Mouse (Mus musculus): Measurements from ENCODE around the gene Acat3.
"Not testable (repeated sequence)": the region's sequence is repeated elsewhere in the genome, so short reads cannot be mapped to it uniquely, and the experiment has no call there.

Gene Acat3

DNA sequence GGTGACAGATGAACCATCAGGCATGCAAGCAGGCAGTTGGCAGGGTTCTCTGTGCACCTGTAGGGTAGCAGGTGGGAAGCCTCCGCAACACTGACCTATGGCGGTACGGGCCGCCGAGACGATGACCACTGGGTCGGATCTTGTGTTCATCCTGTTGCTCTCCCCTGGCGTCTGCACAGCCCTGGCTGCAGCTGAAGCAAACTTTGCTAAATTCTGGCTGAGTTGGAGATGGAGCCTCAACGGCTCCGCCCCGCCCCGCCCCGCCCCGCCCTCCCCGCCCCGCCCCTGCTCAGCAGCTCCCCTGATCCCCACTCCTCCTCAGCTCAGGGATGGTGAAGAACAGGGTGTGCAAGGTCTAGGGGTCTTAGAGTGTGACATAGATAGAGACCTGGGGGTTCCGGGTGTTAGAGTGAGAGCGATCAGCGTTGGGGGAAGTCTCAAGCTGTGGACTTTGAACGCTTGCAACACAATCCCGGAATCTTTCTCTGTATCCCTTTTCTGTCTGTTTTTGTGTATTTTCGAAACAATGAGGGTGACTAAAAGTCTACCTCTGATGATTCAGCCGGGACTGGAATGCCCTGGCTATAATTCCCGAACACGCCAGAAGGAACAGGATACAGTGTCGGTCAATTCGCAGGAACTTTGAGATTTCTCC lies at the start of gene Acat3:
Acat3 (minus strand) TSS at position 450 of the 655 bp plus-strand sequence.
- DNase-seq = peak; percentile 18

- DNase-seq = not testable (repeated sequence)
Measured at GRCm38 (mm10) chr17:12988096-12988495, 47.7 kb upstream of the Acat3 start.

DNA sequence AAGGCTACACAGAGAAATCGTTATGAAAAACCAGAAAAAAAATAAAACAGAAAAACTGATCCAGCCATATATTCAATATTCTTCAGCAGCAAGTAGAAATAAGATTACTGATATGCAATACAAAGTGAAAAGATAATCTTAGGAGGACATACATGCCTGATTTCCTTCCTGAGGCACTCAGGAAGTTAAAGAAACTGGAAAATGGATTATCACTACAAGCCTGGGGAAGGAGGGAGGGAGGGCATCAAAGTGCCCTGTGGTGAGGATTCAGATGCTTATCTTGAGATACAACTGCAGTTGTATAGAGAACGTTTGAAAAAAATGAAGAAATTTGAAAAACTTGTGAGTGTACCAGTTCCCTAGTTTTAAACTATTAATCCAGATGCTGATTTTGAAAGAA lies 43.6 kb upstream of the Acat3 start:
- DNase-seq = no peak

DNA sequence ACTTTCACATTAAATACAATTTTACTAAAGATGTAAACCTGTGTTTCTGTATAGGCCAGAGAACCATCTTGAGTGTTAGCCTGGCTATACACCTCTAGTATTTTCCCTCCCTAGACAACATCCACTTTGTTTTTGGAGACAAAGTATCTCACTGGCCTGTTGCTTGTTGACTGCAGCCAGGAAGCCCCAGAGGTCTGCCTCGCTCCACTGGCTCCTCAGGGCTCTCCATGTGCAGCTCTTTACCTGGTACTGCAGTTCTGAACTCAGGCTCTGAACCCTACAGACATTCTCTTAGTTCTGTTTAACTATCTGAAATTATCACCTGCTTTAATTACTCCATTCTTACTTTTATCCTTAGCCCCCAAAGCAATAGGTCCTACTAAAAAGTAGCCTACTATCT lies 38.1 kb upstream of the Acat3 start:
- DNase-seq = no peak

GRCm38 (mm10) chr17:12973851-12974250 lies 33.5 kb upstream of the Acat3 start:
- DNase-seq = no peak

DNA sequence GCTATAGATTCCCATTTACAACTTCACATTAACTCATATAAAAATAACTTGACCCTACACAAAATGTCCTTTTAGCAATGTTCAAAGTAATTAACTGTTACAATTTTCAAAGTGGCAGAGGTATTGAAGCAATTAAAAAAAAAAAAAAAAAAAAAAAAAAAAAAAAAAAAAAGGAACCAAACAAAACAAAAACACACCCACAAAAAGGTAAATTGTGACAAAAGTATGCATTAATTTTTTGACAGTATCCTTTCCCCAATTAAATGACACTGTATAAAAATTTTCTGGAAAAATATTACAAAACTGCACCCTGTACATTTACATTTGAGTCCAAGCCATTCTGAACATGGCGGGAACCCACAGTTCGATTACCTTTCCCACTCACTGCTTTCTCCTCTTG lies 26.8 kb upstream of the Acat3 start:
- no peak for DNase-seq

DNA sequence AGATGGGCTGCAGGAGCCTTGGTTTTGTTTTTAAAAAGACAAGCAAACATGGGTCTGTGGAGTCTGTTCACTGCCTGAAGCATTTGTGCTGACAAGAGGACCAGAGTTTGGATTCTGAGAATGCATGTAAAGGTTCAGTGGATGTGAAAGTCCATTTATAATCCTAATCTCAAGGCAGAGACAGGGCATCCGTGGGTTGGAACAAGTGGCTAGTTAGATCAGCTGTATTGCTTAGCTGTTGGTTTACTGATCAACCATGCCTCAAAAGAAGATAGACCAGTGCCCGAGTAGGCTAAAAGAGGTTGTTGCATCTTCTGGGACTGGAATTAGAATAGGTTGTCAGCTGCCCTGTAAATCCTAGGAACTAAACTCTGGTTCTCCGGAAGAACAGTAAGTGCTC lies 23.1 kb upstream of the Acat3 start:
- DNase-seq = peak; percentile 57

DNA sequence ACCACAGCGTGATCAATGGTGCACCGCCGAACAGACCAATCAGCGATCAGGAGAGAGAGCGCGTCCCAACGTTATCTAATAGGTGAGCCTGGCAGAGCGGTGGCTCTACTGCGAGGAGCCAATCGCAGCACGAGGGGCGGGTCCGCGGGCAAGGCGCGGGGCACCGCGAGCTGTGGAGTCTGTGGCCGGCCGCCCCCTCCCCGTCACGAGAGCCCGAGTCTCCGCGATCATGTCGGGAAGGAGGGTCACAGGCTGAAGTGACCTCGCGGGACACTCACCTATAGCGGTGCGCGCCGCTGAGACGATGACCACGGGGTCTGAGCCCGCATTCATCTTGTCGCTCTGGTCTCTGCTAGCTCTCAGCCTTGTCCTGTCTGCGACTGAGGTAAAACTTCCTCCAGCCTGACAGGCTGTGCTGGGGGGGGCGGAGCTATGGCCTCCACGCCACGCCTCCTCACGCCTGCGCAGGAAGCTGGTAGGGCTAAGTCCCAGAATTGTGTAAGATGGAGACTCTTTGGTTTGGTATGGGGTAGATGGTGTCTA lies 20.0 kb upstream of the Acat3 start, which contains the start of gene Acat2:
Acat2 (minus strand) TSS at position 417 of the 543 bp plus-strand sequence.
- peak; percentile 95 for DNase-seq

DNA sequence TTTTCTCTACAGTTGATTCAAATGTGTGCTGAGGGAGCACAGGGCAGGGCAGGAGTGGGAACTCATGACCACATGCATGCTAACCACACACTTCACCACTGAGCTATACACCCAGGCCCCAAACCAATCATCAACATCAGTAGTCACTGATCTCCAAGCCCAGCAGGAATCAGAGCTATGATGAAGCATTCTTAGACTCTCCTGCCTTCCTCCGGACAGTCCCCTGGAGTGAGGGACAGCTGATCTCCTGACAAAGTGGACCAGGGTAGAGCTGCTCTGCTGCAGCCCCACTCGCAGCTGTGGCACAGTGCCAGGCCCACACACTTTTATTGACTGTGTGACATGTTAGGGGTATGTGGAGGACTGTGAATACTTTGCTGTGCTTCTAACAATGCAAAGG lies 19.0 kb upstream of the Acat3 start:
- DNase-seq = not testable (repeated sequence)

DNA sequence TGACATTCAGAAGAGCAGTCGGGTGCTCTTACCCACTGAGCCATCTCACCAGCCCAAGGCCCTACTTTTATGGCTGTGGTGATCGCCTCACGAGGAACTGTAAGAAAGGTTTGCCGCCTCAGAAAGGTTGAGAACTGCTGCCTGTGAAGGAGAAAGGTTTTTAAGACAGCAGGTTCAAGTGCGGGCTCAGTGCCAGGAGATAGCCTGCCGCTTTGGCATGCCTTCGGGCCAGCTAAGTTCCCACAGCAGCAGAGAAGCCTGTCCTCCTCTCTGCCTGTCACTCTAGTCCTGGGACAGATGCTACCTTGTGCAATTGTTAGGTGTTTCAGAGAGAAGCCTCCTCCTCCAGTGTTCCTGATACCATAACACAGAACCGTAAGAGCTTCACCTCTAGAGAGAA lies 16.3 kb upstream of the Acat3 start:
- DNase-seq = no peak

DNA sequence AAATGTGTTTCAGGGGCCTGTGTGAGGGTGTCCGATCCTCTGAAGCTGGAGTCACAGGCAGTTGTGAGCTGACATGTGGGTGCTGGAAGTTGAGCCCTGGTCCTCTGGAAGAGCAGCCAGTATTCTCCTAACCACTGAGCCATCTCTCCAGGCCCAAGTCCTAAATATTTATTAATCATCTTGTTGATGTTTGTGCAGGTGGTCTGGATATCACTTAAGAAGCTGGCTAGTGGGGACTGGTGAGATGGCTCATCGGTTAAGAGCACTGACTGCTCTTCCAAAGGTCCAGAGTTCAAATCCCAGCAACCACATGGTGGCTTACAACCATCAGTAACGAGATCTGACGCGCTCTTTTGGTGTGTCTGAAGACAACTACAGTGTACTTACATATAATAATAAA lies 9.3 kb upstream of the Acat3 start:
- no peak for DNase-seq

DNA sequence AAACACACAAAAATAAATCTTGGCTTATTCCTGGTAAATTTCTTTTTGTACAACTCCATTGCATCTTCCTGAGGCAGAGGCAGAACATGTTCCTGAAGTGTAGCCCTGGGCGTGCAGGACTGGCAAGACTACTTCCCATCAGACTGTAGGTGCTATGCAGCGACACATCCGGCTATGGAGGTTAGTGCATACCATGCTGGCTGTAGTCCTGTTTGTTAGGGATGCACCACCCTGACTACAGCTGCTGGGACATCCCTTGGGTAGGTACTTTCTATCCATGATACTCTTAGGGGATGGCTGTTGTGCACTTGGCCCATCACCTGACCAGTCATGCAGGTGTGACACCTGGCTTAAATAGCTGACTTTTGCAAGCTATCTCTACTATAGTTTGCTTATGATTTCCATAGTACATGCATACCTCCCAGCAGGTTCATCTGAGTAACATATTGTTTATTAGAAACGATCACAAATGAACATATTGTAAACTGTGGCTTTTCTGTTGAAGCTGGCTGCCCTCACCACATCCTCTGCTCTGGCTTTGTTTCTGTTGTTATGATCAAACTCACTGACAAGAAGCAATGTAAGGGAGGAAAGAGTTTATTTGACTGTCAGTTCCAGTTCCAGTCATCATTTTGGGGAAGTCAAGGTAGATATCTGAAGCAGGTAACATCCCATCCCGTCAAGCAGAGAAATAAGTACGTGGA lies 2.2 kb upstream of the Acat3 start:
- no peak for DNase-seq

DNA sequence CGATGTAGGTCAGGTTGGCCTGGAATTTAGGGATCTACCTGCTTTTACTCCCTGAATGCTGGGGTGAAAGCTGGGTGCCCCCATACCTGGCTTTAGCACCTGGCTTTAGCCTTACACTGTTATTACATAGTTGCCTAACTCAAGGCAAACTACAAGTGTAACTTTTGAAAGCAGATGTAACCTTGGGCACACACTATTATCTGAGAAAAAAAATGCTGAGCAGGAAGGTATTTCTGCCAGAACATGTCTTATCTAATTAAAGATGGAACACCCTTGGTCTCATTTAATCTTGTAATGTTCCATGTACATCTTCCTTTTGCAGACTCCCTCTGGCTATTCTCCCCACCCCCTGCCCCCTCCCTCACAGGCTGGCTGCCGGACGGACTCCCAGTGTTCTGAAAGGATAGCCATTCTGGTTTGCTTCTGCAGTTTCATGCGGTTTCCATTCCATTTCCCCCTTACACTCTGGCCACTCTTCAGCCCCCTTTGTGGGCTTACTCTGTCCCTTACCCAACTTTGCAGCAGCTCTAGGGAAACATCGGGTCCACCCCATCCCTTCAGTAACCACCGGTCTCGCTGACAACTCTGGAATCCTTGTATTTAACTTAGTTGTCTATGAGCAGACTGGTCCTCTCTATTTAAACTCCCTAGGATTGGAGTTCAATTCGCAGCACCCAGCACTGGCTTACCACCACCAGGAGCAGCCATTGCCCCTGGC lies 1.3 kb upstream of the Acat3 start:
- DNase-seq = no peak

- DNase-seq = not testable (repeated sequence)
Measured at GRCm38 (mm10) chr17:12939377-12940148, 837 bp downstream of the Acat3 start.

DNA sequence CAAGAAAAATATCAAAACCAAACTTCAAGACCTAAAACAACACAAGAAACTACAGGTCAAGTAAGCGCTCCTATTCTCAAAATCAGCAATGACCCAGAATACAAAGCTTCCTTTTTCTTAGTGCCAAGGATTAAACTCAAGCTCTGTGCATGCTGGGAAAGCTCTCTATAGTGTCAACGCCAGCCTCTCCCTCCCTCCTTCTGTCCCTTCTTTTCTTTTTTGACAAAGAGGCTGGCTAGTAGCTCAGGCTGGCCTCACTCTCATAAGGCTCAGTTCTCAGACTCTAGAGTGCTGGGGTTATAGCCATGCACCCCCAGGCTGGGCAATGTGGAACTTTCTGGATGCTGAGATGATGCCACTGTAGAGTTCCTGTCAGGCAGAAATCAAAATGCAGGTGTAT lies 2.3 kb downstream of the Acat3 start:
- no peak for DNase-seq

GRCm38 (mm10) chr17:12937412-12937970 lies 2.9 kb downstream of the Acat3 start:
- DNase-seq = no peak

- peak; percentile 55 for DNase-seq
Measured at GRCm38 (mm10) chr17:12935719-12936118, 4.7 kb downstream of the Acat3 start.

- not testable (repeated sequence) for DNase-seq
Measured at GRCm38 (mm10) chr17:12931576-12931975, 8.8 kb downstream of the Acat3 start.

GRCm38 (mm10) chr17:12925703-12926180 lies 14.7 kb downstream of the Acat3 start:
- DNase-seq = no peak

DNA sequence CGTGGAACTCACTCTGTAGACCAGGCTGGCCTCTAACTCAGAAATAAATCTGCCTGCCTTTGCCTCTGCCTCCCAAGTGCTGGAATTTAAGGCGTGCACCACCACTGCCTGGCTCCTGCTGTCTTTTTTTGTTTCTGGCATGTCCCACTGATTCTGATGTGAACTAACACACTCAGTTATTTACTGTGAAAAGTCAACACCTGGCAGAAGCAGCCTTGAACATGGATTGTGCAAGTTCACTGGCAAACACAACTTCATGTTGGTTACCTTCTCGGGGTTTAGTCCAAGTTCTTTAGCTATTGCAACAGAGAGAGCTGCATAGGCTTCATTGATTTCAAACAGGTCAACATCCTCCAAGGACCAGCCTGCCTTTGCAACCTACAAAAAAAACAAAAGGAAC lies 15.4 kb downstream of the Acat3 start:
- DNase-seq = no peak

- no peak for DNase-seq
Measured at GRCm38 (mm10) chr17:12921073-12921472, 19.3 kb downstream of the Acat3 start.

Data from kidney, adult 11 months (tissue).